Mouse (Mus musculus) layer of hippocampus, adult 2 months (tissue): ENCODE measurements around the gene Pmp22. TPM values are rescaled to one million over a fixed set of nuclear protein-coding genes. Genes with fewer than 3 reads are reported as not detected.

Experiments
- DNase-seq, 2 experiments: peaks; one replicate each; pipeline ENCODE4 v3.0.0; 2022; ENCODE audit warnings: low spot score in 2 of 2
- H3K27ac ChIP-seq: fragments of 200-600 bp; 2 replicates; pipeline ENCODE4 v1.8.1; 2022
- H3K4me3 ChIP-seq: fragments of 200-600 bp; 2 replicates; pipeline ENCODE4 v1.8.1; 2022; ENCODE audit warnings: mild to moderate bottlenecking
- CTCF ChIP-seq: fragments of 200-600 bp; conservative IDR thresholded peaks from 2 replicates; pipeline ENCODE4 v1.8.1; 2022; ENCODE audit warnings: antibody characterized with exemption, mild to moderate bottlenecking, moderate library complexity
- total RNA-seq, 2 experiments: library from RNA; stranded (reverse); gene quantifications; 2 replicates each; pipeline ENCODE4 v1.2.3; 2021

Gene Pmp22
- total RNA-seq, 2 experiments from 2014 or later = 17.9 to 21.4 TPM

GRCm38 (mm10) chr11:63146601-63147000, 17.8 kb downstream of the Pmp22 start:
- Histone ChIP-seq H3K27ac (no peak overlapping the region), H3K4me3 (no peak overlapping the region)
- no peak for TF ChIP-seq CTCF
- no peak for DNase-seq

DNA sequence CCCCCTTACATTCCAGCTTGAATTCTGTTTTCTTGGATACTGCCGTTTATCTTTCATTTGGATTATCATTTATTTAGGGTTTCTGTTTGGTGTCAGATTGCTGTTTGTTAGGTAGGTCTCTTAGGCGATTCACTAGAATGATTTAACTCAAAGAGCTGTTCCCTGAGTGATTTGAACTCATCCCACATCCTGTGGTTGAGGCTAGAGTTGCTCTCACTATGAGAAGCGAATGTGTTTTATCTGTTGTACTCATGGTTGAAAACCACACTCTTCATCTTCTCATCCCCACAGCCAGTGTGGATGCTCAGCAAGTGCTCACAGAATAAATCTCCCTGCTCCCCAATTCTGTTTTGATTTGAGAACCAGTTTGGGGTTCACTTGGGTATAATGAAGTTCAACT, 19.5 kb downstream of the Pmp22 start:
- DNase-seq = no peak
- TF ChIP-seq CTCF = no peak
- Histone ChIP-seq H3K27ac (no peak overlapping the region), H3K4me3 (no peak overlapping the region)

- Histone ChIP-seq H3K27ac (no peak overlapping the region), H3K4me3 (no peak overlapping the region)
- no peak for TF ChIP-seq CTCF
- DNase-seq = no peak
These were observed 23.1 kb downstream of the Pmp22 start for GRCm38 (mm10) chr11:63151857-63152256.

- no peak for DNase-seq
- H3K4me3 ChIP-seq = no peak overlapping the region
- no peak for TF ChIP-seq CTCF
- peak overlapping the region; percentile 32; the same call in 1 of the 2 replicates for H3K27ac ChIP-seq
These were observed 28.3 kb downstream of the Pmp22 start for GRCm38 (mm10) chr11:63157117-63157516.

DNA sequence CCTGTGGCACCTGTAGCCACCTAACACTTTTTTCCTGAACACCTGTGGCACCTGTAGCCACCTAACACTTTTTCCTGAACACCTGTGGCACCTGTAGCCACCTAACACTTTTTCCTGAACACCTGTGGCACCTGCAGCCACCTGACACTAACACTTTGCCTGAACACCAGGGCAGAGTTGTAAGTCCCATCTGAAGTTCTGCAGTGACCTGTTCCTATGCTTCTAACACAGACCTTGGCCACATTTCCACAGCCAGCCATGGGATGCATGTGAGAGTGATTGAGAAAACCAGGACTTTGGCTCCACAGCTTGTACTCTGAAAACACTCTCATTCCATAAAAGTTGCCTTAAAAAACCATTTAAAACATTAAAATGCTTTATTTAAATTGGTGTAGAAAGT, 32.1 kb downstream of the Pmp22 start:
- H3K27ac ChIP-seq = no peak overlapping the region
- DNase-seq = no peak
- no peak for TF ChIP-seq CTCF
- no peak overlapping the region for H3K4me3 ChIP-seq

DNA sequence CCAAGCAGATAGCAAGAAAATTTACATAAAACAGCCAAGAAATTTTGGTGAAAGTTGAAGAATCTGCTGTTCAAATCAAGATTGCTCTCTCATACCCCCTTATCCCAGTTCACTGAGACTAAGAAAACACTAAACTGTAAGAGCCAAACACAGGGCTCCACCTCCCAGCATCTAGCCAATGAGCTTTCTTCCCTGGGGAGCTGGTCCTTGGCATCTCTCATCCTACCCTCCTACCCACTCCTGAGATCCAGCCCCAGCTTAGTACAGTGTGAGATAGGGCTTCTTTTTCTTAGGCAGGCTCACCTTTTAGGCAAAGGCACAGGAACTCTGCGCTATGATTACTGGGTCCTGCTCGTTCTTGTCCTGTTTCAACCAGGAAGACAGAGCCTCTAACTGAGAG, 34.0 kb downstream of the Pmp22 start:
- TF ChIP-seq CTCF = no peak
- no peak for DNase-seq
- Histone ChIP-seq H3K4me3 (no peak overlapping the region), H3K27ac (no peak overlapping the region; the same call in 1 of the 2 replicates)

- DNase-seq = no peak
- no peak for TF ChIP-seq CTCF
- Histone ChIP-seq H3K4me3 (no peak overlapping the region), H3K27ac (peak overlapping the region; percentile 20; the same call in 1 of the 2 replicates)
These were observed 34.8 kb downstream of the Pmp22 start for GRCm38 (mm10) chr11:63163550-63163949.

DNA sequence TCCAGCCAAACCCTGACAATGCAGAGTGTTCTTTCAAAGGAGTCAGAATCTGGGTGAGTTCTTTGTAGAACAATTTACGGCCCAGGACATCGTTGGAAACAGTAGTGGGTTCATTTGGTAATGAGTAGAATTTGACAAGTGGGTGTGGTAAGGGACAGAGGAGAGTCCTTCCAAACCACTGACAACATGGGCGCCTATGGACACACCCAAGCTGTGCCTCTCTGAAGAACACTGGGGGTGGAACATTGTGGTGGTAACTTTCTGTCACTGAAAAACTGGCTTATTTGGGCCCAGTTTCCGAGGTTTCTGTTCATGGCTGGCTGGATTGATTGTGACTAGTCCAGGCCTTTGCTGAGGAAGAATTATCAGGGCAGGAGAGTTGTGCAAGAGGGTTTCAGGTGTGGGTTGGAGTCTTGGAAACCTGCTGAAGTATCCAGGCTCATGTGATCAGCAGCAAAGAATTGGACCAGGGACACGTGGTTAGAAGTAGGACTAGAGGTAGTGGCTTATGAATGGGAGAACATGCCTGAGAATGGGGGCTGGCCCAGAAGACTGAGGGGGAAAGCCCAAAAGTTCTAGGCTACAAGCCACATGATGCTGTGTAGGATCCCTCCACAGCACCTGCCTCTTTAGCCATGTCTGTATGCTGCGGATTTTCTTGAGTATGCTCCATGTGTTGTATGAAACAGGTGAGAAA, 35.4 kb downstream of the Pmp22 start:
- no peak for TF ChIP-seq CTCF
- Histone ChIP-seq H3K27ac (no peak overlapping the region), H3K4me3 (no peak overlapping the region)
- no peak for DNase-seq

DNA sequence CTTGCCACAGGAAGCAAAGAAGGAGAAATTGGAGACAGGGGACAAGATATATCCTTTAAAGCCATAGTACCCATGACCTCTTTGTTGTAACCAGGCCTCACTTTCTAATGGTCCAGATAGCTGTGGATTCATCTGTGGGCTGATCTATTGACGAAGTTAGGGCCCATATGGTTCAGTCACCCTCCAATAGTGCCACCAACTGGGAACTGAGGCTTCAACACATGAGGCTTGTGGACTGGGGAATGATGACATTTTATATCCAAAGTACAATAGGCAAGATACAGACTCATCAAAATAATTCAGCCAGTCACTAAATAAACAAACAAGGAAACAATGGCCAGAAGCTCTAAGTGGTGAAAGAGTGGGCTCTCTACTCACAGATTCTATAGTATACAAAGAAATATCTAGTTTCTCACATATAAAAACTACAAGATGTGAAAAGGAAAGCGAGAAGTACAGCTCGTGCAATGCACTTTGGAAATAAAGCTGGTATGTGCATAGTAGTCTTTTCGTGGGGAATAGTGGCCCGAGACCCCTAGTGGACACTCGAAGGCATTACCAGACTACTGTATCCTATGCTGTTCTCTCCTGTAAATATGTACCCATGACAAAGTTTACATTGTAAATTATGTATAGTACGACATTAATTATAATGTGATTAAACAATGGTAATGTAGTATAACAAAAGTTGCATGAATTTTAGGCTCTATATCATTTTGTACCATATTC, 36.1 kb downstream of the Pmp22 start:
- H3K27ac ChIP-seq = no peak overlapping the region
- no peak overlapping the region for H3K4me3 ChIP-seq
- DNase-seq = peak in 1 of 2 experiments; percentile 14
- peak; percentile 87 for TF ChIP-seq CTCF

- TF ChIP-seq CTCF = no peak
- no peak overlapping the region for H3K4me3 ChIP-seq
- H3K27ac ChIP-seq = no peak overlapping the region
- DNase-seq = no peak
These were observed 39.0 kb downstream of the Pmp22 start for GRCm38 (mm10) chr11:63167826-63168225.

- DNase-seq = no peak
- Histone ChIP-seq H3K4me3 (no peak overlapping the region), H3K27ac (no peak overlapping the region)
- peak; percentile 35 for TF ChIP-seq CTCF
These were observed 39.9 kb downstream of the Pmp22 start for GRCm38 (mm10) chr11:63168551-63169258.

DNA sequence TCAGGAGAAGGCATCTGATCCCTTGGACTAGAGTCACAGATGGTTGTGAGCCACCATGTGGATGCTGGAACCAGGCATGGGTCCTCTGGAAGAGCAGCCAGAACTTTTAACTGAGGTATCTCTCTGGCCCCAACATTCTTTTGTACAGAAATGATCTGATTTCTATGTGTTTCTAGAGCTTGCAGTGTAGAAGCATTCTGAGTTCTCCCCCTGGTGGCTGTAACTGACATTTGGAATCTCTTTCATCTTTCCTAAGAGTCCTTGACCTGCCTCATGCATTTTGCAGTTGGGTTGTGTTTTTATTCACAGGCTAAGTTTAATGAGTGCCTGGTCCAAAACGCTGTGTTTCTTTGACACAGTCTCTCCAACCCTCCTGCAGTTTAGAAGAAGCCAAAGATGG, 43.2 kb downstream of the Pmp22 start:
- TF ChIP-seq CTCF = peak; percentile 87

GRCm38 (mm10) chr11:63173604-63174003, 44.8 kb downstream of the Pmp22 start:
- Histone ChIP-seq H3K27ac (no peak overlapping the region), H3K4me3 (no peak overlapping the region)
- no peak for DNase-seq
- no peak for TF ChIP-seq CTCF

More for the DNA sequence above, 43.2 kb downstream of the Pmp22 start:
- DNase-seq = peak; percentile 36 to 58
- Histone ChIP-seq H3K27ac (no peak overlapping the region), H3K4me3 (no peak overlapping the region)
